Mouse (Mus musculus) stomach, postnatal 0 days (tissue): ENCODE measurements around the gene Kat6b.

Experiments
- CTCF ChIP-seq: IDR thresholded peaks from 2 replicates; pipeline ENCODE4 v1.5.1; 2016; ENCODE audit warnings: antibody characterized with exemption, low read depth, mild to moderate bottlenecking, moderate library complexity
- EP300 ChIP-seq: optimal IDR thresholded peaks from 2 replicates; pipeline ENCODE3; 2016; ENCODE audit warnings: antibody characterized with exemption

DNA sequence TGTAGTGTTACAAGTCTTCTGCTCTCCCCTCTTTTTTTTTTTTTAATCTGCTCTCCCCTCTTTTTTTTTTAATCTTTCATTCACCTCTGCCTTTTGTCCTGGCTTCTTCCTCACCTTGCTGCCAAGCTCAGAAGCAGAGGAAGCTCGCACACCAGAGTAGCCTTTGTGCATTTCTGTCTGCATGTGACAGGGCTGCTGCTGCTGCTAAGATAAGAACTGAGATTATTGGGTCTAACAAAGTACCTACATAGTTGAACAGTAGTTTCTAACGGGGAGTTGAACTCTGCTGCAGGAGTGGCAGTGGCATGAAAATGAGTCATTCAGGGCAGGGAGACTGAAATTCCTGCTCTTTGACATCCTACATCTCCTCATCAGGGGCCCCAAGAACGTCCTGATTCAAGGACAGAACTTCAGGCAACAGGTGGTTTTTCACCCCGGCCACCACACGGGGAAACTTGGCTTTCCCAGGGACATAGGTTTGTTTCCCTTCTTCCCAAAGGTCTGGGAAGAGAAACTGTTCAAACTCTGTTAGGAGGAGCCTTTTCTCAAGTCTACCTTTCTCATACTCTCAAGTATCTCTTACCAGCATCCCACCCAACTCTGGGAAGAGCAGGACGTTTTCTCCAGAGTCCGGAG, 17.2 kb downstream of the Kat6b start:
- TF ChIP-seq CTCF (no peak), EP300 (no peak)
